Mouse (Mus musculus) small intestine, adult 10 weeks (tissue): ENCODE results near the gene Pofut1. TPM values are rescaled to one million over a fixed set of nuclear protein-coding genes. Genes with fewer than 3 reads are reported as not detected.

Experiments used
- polyA plus RNA-seq: library from polyadenylated mRNA; stranded (reverse); fragments of 350-450 nt; fragmentation: Illumina TruSeq; extraction: RNeasy Lipid Tissue Mini Kit (QIAGEN cat#74804); gene quantifications from one replicate; pipeline ENCODE4 v1.2.3, GENCODE M21; 2014; ENCODE audit warnings: low replicate concordance

Gene Pofut1
- polyA plus RNA-seq = 10.2 TPM

DNA sequence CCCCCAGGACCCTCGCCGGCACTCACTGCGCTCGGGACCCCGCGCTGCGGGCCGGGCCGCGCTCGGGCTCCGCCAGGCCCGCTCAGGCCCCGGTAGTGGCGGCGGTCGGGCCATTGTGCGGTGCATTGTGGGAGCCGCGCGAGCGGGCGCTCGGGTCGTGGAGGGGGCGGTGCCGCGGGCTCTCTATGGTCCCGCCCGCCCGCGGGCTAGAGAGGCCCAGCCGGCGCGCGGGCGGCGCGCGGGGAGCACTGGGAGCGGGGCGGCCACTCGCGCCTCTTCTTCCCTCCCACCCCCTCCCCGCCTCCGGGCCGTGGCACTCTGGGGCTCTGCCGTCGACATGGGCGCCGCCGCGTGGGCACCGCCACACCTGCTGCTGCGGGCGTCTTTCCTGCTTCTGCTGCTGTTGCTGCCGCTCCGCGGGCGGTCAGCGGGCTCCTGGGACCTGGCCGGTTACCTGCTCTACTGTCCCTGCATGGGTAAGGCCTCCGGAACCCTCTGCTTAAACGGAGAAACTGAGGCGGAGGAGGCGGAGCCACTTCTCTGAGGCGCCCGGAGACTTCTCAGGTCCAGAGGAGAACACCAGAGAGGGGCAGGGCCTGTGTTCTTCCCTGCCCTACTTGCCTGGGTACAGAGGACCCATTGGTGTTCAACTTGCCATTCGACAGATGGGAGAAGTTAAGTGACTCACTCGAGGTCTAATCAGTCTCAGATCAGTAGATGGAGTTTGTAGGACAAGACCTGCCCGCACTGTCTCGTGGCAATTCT lies at the start of gene Pofut1, which contains the start of gene Plagl2:
TSS of gene Pofut1 (plus strand) at position 284 of the 765 bp plus-strand sequence.
TSS of gene Plagl2 (minus strand) at position 177 of the 765 bp plus-strand sequence.

DNA sequence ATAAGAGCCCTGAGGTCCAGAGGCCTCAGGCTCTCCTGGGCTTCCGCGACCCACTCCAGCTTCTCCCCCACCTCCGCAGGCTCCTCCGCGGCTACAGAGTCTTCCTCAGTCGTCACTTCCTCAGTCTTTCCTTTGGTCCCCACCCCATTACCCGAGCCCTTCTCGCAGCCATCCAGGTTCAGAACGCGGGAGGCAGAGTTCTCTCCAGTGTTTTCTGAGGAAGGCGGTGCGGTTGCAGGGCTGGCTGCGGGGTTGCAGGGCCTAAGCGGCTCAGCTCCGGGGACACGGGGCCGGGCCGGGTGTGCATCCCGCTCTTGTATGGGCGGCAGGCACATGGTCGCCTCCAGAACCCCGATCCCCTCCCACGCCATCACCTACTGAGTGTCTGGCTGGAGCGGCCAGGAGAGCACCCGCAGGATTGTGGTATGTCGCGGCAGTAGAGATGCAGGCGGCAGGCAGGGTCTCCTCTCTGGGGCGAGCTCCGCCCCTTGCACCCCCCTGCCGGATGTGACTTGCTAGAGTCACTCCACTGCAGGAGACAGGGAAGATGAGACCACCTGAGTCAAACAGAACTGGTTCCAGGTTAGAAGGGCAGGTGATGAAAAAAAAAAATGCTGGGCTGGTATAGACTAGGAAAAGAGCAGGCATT lies 16.3 kb upstream of the Pofut1 start, which contains the start of gene Tspyl3:
TSS of gene Tspyl3 (minus strand) at position 496 of the 649 bp plus-strand sequence.

DNA sequence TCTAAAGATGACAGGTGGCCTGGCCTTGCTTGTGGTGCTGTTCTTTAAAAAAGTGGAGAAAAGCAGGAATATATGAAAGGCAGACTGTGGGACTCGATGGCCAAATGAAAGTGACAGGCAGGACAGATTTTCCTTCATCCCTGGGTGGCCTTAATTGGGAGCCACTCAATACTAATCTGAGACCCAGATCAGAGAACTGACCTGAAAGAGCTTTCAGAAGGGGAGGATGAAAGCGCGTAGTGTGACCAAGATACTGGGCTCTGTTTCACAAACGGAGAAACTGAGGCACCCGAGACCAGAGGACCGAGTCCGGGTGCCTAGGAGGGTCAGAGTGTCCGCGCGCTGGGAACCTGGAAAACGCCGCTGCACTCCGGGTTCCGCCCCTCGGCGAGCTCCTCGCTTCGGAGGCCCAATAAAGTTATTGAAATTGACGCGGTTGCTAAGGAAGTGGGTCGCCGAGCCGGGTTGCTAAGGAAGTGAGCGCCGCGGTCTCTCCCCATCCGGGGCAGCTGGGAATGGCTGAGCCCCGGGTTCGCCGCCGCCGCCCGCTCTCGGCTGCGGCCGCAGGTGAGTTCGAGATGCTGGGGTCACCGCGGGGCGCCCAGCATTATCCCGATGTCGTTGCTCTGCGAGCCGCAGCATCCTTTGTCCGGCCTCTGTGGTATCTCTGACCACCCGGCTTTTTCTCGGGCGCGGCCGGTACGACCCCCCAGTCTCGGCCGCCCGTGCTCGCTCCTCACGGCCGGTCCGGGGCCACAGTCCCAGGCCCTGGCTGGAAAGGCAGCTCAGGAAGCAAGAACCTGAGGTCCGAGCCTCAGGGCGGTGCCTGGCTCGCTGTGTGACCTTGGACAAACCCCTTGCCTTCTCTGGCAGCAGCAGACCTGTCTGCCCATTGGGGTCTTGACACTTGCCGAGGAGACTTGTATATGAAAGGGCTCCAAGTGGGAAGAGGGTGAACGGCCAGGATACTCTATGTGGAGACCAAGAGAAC lies 49.9 kb downstream of the Pofut1 start, which contains the start of gene Kif3b:
TSS of gene Kif3b (plus strand) at position 476 of the 991 bp plus-strand sequence.

Other genes with a start within 250 kb of the Pofut1 start
- gene Pdrg1, start 226.1 kb upstream of the Pofut1 start, polyA plus RNA-seq = 18.2 TPM
- gene Xkr7, start 209.7 kb upstream of the Pofut1 start, polyA plus RNA-seq = not detected
- 0.52 TPM for gene Ccm2l, start 175.6 kb upstream of the Pofut1 start, polyA plus RNA-seq
- gene Hck, start 133.1 kb upstream of the Pofut1 start, polyA plus RNA-seq = 0.71 TPM
- 16.5 TPM for gene Tm9sf4, start 80.2 kb upstream of the Pofut1 start, polyA plus RNA-seq
- gene Tspyl3, start 16.1 kb upstream of the Pofut1 start, polyA plus RNA-seq = 1.2 TPM
- gene Plagl2, start 107 bp upstream of the Pofut1 start, polyA plus RNA-seq = 15.3 TPM
- 9.2 TPM for gene Kif3b, start 49.9 kb downstream of the Pofut1 start, polyA plus RNA-seq
- gene Asxl1, start 104.3 kb downstream of the Pofut1 start, polyA plus RNA-seq = 9.1 TPM